ENCODE assay signal across 9 mouse cellular contexts in genomic region chr16:78637015-78637414, GRCm38 (mm10).
DNase-seq lines count a peak whose midpoint lies in the region; ATAC-seq lines count a peak whose summit lies in the region.
"Had no signal": no experiment of that assay in that cellular context is flagged by ENCODE, and none has a peak within 500 bp of the region (broad histone marks: within the 10 kb centered on the region; RNA-seq: fewer than 3 reads in every experiment).

No protein-coding gene starts in this region.

- no peaks in the 10 kb centered on the region for H3K27me3 ChIP-seq in hindbrain, embryonic 15.5 days
- peaks cover 4% of the 10 kb centered on the region; the same call in 1 of the 2 replicates for H3K27me3 ChIP-seq in midbrain, embryonic 13.5 days
- H3K27me3 ChIP-seq: liver, embryonic 15.5 days had no signal

- no peak overlapping the region for H3K9ac ChIP-seq in hindbrain, embryonic 15.5 days
- H3K9ac ChIP-seq in midbrain, embryonic 13.5 days (replicated peaks): no peak overlapping the region
- H3K9ac ChIP-seq: liver, embryonic 15.5 days had no signal

- no peaks in the 10 kb centered on the region for H3K9me3 ChIP-seq in hindbrain, embryonic 15.5 days
- no peaks in the 10 kb centered on the region for H3K9me3 ChIP-seq in midbrain, embryonic 13.5 days
- H3K9me3 ChIP-seq: liver, embryonic 15.5 days had no signal

- WGBS in hindbrain, embryonic 15.5 days: 44% methylated on average over 5 of the region's 5 CpGs
- 51% methylated on average over 5 of the region's 5 CpGs for WGBS in midbrain, embryonic 13.5 days

- no peak overlapping the region for H3K27ac ChIP-seq in hindbrain, embryonic 15.5 days (replicated peaks)
- H3K27ac ChIP-seq in midbrain, embryonic 13.5 days: no peak overlapping the region
- H3K27ac ChIP-seq: liver, embryonic 15.5 days had no signal

- no peak overlapping the region for H3K4me2 ChIP-seq in hindbrain, embryonic 15.5 days
- H3K4me2 ChIP-seq in midbrain, embryonic 13.5 days (replicated peaks): no peak overlapping the region
- H3K4me2 ChIP-seq: liver, embryonic 15.5 days had no signal

- DNase-seq in adrenal gland, postnatal 10 days: peak; percentile 41
- no peak for DNase-seq in adrenal gland, adult 8-10 months
- peak; percentile 37 to 59 for DNase-seq in layer of hippocampus, postnatal 10 days (ENCODE audit: low spot score in 2 of 2)
- no peak for DNase-seq in layer of hippocampus, adult 9-10 months (ENCODE audit: low spot score)
- peak; percentile 73 for DNase-seq in brain, adult 2 months (ENCODE audit: low read depth, low spot score)
- no peak for DNase-seq in testis, postnatal 10 days (ENCODE audit: low spot score)

- H3K4me3 ChIP-seq in hindbrain, embryonic 15.5 days: no peak overlapping the region
- no peak overlapping the region for H3K4me3 ChIP-seq in midbrain, embryonic 13.5 days (replicated peaks)
- H3K4me3 ChIP-seq: liver, embryonic 15.5 days had no signal

- no peaks in the 10 kb centered on the region for H3K36me3 ChIP-seq in hindbrain, embryonic 15.5 days
- no peaks in the 10 kb centered on the region for H3K36me3 ChIP-seq in midbrain, embryonic 13.5 days
- H3K36me3 ChIP-seq: liver, embryonic 15.5 days had no signal

- H3K4me1 ChIP-seq in hindbrain, embryonic 15.5 days (replicated peaks): no peaks in the 10 kb centered on the region
- H3K4me1 ChIP-seq in midbrain, embryonic 13.5 days (replicated peaks): no peaks in the 10 kb centered on the region
- H3K4me1 ChIP-seq: liver, embryonic 15.5 days had no signal

- peak; percentile 62 for ATAC-seq in hindbrain, embryonic 15.5 days (ENCODE audit: low FRiP score, low read depth)
- peak; percentile 57 for ATAC-seq in midbrain, embryonic 13.5 days

Comparison
In these comparisons a context has a peak if more than half of its experiments do, and no peak if none do; other contexts are left out.
1. DNase-seq: peak in adrenal gland, postnatal 10 days (single experiment), layer of hippocampus, postnatal 10 days (2 of 2) and brain, adult 2 months (single experiment); none in adrenal gland, adult 8-10 months (single experiment), layer of hippocampus, adult 9-10 months (single experiment) and testis, postnatal 10 days (single experiment).